Mouse (Mus musculus) cerebellum, postnatal 25 days (tissue): ENCODE results near the gene Ptges2.
A peak's percentile ranks its signal among the peaks of the same experiment; 100 is the strongest.

ENCODE experiments used
- DNase-seq, 2 experiments: peaks; one replicate each; pipeline ENCODE4 v3.0.0; 2021; ENCODE audit warnings: mixed read lengths in 2 of 2

Ptges2 gene

DNA sequence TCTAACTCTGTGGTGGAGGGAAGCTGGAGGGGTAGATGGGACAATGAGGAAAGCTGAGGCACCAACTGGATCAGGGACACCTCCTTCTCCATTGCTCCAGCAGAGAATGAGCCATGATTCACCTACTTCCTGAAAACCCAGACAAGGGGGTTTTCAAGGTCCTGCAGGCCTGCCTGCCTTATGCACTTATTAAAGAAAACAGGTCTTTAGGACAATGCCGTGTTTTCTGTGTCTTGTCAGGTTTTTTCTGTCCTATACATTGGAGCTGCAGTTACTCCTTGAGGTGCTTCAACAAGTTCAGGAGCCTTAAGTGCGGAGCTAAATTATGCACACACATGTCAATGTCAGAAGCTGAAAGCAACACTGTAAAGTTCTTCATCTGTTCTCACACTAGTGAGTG is 45.9 kb downstream of the Ptges2 start:
- DNase-seq, result no peak

DNA sequence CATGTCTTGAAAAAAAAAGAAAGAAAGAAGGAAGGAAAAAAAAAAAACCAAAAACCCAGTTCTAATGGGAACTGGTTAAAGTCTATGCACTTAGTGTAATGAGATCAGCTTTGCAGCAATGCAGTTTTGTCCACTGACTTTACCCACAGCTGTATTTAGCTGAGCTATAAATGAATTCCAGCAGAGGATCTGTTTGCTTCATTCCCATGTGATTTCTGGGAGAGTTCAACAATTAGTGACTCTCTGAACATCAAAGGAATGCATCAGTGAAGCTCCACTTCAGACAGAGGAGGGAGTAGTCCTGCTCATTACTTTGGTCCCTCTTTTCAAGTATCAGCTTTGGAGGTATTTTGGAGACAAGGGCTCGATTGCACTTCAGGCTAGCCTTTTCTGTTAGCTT is 49.8 kb downstream of the Ptges2 start:
- no peak for DNase-seq

DNA sequence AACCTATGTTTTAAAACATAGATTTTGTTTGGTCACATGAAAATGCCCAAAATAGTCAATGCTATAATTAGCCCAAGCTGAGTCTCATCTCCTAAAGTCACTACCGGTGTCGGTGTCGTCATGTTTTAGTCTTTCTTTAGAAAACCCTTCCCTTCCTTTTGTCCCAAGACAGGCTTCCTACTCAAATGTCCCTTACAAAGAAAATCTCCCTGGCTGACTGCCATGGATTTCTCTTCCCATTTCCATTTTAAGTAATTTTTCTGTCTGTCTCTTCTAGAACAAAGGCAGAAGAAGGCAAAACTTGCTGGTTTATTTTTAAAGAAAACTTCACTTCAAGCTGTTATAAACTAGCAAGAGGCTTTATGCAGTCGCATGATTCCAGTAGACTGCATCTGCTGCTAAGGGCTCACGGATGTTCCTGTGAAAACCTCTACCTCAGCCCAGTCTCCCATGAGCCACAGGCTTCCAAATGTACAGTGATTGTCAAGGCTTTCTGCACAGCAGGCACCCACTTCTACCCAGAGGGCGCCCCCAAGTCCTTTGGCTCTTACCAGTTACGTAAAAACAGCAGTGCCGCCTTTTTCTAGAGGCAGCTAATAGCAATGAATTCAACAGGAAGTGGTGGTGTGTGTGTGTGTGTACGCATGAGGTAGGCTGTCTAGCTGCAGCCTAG is 51.7 kb downstream of the Ptges2 start:
- DNase-seq, result no peak

DNA sequence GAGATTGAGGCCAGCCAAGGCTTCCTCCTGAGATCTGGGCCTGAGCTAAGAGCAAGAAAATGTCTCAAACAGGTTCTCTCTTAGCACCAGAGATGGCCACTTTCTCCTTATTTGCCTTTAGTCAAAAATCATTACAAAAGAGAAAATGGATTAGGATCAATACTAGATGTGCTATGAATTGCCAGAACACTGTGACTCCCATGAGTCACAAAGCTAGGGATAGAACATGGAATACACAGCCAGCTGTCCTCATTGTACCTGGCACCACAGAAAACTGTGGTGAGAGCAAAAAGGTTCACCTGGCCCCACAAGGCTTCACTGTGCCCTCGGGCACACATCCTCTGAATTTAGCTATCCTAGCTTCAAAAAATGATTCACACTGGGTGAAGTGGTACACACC is 52.8 kb downstream of the Ptges2 start:
- no peak for DNase-seq

DNA sequence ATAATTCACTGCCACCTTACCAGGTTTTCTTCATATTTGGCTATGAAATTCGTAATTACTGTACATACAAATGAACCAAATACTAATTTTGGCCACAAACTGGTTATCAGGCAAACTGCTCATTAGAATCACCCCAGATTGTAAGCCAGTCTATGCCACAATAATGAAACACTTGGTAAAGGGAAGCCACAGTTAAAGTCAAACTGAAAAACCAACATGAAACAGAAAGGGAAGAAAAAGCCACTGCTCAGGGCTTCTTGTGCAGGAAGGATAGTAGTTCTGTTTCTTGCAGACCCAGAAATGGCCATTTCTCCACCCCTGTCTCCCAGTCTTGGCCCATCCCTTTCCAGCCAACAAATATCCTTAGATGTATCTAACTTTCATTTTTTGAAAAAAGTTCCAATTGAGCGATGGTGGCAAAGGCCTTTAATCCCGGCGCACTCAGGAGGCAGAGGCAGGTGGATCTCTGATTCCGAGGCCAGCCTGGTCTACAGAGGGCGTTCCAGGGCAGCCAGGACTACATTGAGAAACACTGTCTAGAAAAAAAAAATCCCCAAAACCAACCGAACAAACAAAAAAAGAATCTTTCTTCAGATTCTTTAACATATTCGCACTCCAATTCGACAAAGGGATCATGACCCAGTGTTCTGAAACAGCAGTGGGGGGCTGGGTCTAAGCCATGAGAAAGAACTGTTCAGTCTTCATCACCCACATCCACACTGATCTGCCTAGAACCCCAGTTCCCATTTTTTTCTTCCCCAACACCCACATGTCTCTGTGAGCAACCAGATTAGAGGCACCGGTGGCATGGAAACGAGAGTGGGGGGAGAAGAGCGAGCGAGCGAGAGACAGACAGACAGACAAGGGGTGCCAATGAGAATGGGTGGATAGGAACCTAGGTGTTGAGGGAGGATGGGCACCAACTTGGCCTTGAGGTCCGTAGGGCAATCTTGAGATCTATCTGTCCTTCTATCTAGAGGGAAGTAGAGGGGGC is 54.4 kb downstream of the Ptges2 start, which contains the start of gene Naif1:
Naif1 (plus strand) TSS at position 697 of the 994 bp plus-strand sequence.
- no peak for DNase-seq

DNA sequence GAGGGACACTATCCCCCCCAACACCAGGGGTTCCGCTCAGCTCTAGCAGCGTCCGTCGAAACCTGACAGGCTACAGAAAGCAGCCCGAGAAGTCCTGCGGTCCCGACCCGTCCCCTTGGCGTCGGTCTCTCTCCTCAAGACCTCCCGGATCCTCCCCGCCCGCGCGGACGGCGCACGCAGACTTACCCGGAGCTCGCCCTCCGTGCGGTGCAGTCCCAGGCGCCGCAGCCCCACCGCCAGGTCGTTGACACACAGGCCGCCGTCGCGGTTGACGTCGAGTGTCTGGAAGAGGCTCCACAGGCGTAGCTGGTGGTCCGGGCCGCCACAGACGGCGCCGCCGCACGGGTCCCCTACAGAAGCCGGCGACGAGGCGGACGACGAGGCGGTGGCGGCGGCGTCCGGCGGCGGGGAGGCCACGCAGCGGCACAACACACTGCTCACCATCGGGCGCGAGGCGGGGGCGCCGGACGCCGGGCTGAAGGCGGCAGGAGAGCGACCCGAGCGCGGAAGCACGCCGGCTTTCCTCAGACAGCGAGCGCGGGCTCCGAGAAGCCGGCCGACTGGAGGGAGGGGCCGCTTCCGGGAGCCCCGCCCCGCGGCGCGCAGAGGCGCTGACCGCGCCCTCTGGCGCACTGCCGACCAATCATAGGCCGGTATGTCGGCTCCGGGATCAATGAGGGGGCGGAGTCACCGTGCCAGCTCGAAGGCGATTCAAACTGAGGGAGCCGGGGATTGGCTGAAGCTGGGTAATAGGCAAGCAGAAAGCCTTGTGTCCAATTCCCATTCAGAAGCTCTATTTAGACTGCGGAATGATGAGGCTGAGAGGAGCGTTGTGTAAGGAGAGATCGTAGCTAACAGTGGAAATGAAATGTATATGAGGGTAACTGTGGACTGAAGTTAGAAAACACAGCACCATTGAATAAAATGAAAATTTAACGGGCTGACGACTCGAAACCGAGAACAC is 55.5 kb downstream of the Ptges2 start, which contains the start of gene Slc25a25:
Slc25a25 (minus strand) TSS at position 565 of the 964 bp plus-strand sequence.
- peak; percentile 97 to 100 for DNase-seq

DNA sequence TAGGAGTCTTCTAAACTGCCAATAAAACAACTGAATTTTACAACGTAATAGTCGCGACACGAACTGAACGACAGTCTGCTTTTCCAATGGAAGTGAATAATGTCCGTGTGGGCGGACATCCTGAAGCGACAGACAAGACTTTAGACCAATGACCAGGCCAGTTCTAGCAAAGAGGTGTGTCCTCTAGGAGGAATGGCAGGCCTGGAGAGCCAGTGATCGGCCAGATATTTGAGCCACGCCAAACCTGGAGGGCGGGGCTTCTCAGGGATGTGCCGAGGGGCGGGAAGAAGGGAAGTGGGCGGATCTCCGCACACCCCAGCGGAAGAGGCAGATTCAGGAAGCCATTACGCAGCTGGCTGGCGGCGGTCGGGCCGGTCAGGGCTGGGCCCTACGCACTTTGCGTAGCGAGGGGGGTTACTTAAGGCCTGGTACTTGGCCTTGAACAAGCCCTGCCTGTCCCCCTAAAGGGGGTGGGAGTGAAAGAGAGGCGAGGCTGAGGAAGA is 56.2 kb downstream of the Ptges2 start:
- DNase-seq, result peak; percentile 98

DNA sequence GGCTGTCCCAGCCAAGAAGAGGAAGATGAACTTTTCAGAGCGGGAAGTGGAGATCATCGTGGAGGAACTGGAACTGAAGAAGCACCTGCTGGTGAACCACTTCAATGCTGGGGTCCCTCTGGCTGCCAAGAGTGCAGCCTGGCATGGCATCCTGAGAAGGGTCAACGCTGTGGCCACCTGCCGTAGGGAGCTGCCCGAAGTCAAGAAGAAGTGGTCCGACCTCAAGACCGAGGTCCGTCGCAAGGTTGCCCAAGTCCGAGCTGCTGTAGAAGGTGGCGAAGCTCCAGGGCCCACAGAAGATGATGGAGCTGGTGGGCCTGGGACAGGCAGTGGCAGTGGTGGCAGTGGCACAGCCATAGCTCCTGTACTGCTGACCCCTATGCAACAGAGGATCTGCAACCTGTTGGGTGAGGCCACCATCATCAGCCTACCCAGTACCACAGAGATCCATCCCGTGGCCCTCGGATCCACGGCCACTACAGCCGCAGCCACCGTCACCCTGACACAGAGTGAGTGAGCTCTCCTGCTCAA is 56.8 kb downstream of the Ptges2 start:
- peak; percentile 50 to 53 for DNase-seq

DNA sequence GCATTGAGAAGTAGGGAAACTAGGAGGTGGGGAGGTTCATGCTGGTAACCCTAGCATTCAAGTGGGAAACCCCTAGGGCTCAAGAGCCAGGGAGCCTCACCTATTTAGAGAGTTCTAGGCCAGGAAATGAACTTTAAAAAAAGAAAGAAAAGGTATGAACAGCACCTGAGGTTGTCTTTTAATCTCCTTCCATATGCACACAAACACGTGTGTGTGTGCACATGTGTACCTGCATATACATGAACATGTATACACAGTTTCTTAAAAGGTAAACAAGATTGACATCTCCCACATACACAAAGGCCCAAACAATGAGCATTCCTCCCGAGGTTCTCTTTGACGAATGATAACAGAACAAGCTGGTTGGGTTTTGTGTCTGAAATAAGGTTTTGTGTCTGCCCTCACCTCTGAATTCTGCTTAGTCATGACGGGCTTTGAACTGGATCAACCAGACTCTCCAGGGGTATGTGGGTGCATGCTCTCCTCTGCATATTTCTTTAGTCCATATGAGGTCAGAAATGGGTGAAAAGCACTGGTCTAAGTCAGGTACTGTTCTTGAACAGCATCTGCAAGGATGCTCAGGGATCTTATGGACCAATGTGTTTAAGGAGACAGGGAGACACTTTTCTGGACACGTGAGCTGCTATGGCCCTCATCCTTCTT is 58.1 kb downstream of the Ptges2 start:
- DNase-seq, result no peak

DNA sequence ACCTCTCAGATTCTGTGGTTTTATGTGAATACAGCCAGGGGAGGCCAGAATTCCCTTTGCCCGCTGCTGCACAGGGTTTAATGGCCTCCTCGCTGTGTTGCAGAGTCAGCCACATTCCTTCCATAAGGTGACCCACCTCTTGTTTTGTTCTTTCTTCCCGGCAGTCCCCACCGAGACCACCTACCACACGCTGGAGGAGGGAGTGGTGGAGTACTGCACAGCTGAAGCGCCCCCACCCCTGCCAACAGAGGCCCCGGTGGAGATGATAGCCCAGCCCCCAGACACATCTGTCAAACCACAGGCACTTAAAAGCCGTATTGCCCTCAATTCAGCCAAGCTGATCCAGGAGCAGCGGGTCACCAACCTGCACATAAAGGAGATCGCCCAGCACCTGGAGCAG is 58.9 kb downstream of the Ptges2 start:
- DNase-seq, result no peak

DNA sequence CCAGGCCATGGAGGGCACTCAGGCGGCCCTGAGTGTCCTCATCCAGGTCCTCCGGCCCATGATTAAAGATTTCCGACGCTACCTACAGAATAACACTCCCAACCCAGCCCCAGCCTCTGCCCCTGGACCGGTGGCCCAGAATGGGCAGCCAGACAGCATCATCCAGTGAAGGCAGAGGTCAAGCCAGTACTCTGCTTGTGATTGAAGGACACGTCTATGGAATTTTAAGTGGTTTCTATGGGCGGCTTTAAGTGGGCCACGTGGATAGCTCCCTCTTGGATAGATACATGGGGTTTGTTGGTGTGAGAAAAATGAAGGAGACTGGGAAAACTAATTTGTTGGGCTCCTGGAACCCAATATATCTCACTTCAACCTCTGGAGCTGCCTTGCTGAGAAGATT is 59.4 kb downstream of the Ptges2 start:
- DNase-seq, result no peak
